Mouse (Mus musculus) B cell, adult 67 days (primary cell): ENCODE data around the gene N4bp2l2. TPM values are rescaled to one million over a fixed set of nuclear protein-coding genes. Genes with fewer than 3 reads are reported as not detected.

ENCODE experiments used
- total RNA-seq, 2 experiments: library from RNA; stranded (reverse); gene quantifications; 4 replicates each; pipeline ENCODE4 v1.2.4; 2023

Gene N4bp2l2
- total RNA-seq, result 100 to 1,000 TPM; 168 to 177 TPM

DNA sequence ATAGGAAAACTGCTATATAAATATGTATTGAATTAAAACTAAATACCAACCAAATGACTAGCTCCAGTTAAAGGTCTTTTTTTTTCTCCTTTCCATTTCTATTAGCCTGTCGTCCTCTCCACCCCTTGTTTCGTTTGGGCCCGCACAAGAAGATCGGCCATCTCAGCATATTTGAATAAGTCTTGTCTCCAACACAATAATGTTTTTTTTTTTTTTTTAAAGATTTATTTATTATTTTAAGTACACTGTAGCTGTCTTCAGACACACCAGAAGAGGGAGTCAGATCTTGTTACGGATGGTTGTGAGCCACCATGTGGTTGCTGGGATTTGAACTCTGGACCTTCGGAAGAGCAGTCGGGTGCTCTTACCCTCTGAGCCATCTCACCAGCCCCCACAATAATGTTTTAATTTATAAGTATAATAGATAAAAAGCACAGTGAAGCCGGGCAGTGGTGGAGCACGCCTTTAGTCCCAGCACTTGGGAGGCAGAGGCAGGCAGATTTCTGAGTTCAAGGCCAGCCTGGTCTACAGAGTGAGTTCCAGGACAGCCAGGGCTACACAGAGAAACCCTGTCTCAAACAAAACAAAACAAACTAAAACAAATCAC lies at the start of gene N4bp2l2:
TSS of gene N4bp2l2 (minus strand) at position 51 of the 607 bp plus-strand sequence.

DNA sequence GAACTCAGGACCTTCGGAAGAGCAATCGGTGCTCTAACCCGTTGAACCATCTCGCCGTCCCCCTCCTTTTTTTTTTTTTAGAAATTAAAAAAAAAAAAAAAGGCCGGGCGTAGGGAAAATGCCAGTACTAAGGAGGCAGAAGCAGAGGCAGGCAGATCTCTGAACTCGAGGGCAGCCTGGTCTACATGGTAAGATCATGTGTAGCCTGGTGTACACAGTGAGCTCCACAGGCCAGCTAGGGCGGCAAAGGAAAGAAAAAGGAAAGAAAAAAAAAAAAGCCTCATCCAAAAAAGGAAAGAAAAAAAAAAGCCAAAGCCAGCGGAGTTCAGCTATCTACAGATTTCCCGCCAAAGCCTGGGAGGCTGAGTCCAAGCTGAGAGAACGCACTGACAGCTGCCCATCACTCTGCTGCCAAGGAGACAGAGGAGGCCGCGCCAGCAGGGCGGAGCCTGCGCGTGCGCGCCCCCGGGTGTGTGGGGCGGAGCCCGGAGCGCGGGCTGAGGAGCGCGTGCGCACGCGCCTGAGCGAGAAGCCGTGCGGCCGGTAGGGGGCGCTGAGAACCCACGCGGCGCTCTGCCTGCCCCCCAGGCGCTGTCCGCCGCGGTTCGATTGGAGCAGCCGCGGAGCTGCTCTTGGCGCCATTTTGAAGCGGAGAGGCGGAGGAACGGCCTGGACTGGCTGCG lies 7.3 kb upstream of the N4bp2l2 start, which contains the start of gene Pds5b:
TSS of gene Pds5b (plus strand) at position 587 of the 683 bp plus-strand sequence.

DNA sequence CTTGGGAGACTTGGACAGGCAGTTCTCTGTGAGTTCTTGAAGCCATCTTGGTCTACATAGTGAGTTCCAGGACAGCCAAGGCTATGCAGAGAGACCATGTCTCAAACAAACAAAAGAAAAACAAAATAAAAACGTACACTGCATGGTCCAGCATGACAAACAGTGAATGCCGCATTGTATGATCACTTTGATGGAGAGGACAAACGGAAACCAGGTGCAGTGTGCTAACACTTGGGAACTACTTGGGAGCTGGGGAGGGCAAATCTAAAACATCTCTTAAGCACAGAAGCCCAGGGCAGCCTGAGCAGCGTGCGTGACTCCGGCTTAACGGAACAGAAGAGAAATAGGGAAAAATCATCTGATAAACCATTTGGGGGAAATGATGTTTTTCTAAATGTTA lies 68.9 kb downstream of the N4bp2l2 start, which contains the start of gene N4bp2l1:
TSS of gene N4bp2l1 (minus strand) at position 101 of the 400 bp plus-strand sequence.

Other genes starting within 250 kb of the N4bp2l2 start
- not detected for gene Zar1l, start 148.0 kb downstream of the N4bp2l2 start, total RNA-seq
- gene Brca2, start 143.6 kb downstream of the N4bp2l2 start, total RNA-seq, result 10 to 100 TPM; 14.2 to 15.0 TPM
- gene N4bp2l1, start 69.0 kb downstream of the N4bp2l2 start, total RNA-seq, result 100 to 1,000 TPM; 130 to 133 TPM
- 10 to 100 TPM; 57.6 to 63.1 TPM for gene Pds5b, start 7.6 kb upstream of the N4bp2l2 start, total RNA-seq